Mouse (Mus musculus) gastrocnemius, postnatal 14 days (tissue): ENCODE data around the gene Obsl1. TPM values are rescaled to one million over a fixed set of nuclear protein-coding genes. Genes with fewer than 3 reads are reported as not detected.

Experiments used
- DNase-seq: peaks from one replicate; pipeline ENCODE4 v3.0.0; 2021; ENCODE audit warnings: mixed read lengths
- intact Hi-C: fragments of 180-260 bp; cut with DNase I; formaldehyde crosslinking; loops from one replicate; pipeline ENCODE4 v1.15.1; 2025; ENCODE audit warnings: low total_unique reads
- total RNA-seq, 2 experiments: library from RNA; stranded (reverse); gene quantifications; 2 replicates each; pipeline ENCODE4 v1.2.3; 2021

Obsl1 gene
- total RNA-seq, 2 experiments from 2014 or later = 65.6 to 69.5 TPM

GRCm38 (mm10) chr1:75492579-75493170 lies 13.6 kb downstream of the Obsl1 start:
- no peak for DNase-seq
- intact Hi-C loops = no loop called here

- DNase-seq = no peak
- intact Hi-C loops = no loop called here
Measured at GRCm38 (mm10) chr1:75490785-75491551, 15.3 kb downstream of the Obsl1 start.

DNA sequence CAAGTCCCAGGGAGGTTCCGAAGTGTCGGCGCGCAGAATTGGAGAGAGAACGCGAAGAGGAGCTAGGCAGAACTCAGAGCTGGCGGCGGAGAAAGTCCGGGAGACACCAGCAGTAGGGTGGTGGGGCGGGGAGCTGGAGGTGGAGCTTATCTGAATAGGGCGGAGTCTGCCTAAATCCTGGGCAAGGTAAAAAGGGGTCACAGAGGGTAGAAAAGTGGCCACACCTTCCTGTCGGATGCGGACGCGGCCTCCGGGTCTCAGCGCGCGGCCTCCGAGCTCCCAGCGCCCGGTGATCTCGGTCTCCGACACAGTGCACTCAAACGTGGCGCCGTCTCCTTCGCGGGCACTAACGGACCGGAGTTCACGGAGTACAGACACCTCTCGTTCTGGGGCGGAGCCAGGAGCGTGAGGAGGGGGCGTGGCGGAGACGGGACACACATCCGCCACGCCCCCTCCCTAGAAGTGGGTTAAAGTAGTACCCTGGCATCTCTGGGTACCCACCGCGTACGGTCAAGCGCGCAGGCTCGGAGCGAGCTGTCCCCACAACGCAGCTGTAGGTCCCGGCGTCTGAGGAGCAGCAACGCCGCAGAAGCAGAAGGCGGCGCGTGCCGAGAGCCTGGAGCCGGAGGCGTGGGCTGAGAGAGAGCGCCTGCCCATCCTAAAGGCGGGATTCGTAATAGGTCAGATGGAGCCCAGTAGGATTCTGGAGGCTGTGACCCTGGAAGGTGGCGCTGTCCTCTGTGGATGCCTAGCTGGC lies 18.7 kb downstream of the Obsl1 start:
- DNase-seq = peak; percentile 54
- intact Hi-C loops = loop anchor here (5.0 kb wide), 1 partner anchor 70 kb away; no protein-coding TSS in a partner anchor

DNA sequence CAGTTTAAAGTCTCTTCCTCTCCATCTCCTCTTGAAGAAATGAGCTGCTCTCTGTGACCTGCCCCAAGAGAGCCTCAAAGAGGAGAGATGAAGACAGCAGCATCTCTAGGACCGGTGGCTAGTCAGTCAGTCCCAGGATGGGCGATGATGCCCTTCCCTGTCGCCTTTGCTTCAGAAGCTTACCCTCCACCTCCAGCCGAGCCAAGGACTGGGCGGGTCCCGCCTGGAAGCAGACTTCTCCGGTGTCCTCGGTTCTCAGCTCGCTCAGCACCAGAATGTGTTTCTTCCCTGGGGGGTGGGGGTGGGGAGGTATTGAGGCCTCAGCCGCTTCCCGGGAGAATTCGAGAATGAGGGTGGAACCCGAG lies 19.2 kb downstream of the Obsl1 start:
- intact Hi-C loops = loop anchor here (5.0 kb wide), 1 partner anchor 70 kb away; no protein-coding TSS in a partner anchor
- no peak for DNase-seq

GRCm38 (mm10) chr1:75486561-75486960 lies 19.7 kb downstream of the Obsl1 start:
- intact Hi-C loops = loop anchor here (5.0 kb wide), 1 partner anchor 71 kb away; no protein-coding TSS in a partner anchor

GRCm38 (mm10) chr1:75480735-75481134 lies 25.5 kb downstream of the Obsl1 start:
- no peak for DNase-seq
- intact Hi-C loops = no loop called here

More at GRCm38 (mm10) chr1:75486561-75486960, 19.7 kb downstream of the Obsl1 start:
- no peak for DNase-seq

GRCm38 (mm10) chr1:75480036-75480435 lies 26.2 kb downstream of the Obsl1 start:
- intact Hi-C loops = no loop called here
- DNase-seq = no peak

DNA sequence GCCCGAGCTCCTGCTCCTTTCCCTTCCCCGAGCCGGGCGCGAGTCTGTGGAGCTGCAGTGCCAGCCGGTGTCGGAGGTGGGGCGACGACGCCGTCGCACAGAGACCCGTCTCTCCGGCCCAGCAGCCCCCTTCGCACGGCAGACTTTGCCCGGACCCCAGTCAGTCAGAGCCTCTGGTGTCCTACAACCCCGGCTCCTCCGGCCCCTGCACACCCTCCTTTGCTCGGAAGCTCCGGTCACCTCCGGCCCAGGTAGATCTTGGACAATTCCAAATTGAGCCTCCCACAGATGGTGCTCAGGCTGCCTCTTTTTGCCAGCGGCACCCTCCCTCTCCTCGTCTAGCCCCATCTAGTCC lies 26.6 kb downstream of the Obsl1 start:
- intact Hi-C loops = loop anchor here (5.0 kb wide), 1 partner anchor 118 kb away; no protein-coding TSS in a partner anchor
- no peak for DNase-seq

- intact Hi-C loops = loop anchor here (5.0 kb wide), 1 partner anchor 118 kb away; no protein-coding TSS in a partner anchor
- DNase-seq = peak; percentile 95
Measured at GRCm38 (mm10) chr1:75478916-75479634, 27.2 kb downstream of the Obsl1 start, which contains the start of the genes Chpf and Tmem198. Gene Chpf (minus strand): TSS chr1:75479307. Gene Tmem198 (plus strand): TSS chr1:75479532.

GRCm38 (mm10) chr1:75478497-75478896 lies 27.8 kb downstream of the Obsl1 start:
- intact Hi-C loops = loop anchor here (5.0 kb wide), 1 partner anchor 119 kb away; no protein-coding TSS in a partner anchor
- peak; percentile 61 for DNase-seq

DNA sequence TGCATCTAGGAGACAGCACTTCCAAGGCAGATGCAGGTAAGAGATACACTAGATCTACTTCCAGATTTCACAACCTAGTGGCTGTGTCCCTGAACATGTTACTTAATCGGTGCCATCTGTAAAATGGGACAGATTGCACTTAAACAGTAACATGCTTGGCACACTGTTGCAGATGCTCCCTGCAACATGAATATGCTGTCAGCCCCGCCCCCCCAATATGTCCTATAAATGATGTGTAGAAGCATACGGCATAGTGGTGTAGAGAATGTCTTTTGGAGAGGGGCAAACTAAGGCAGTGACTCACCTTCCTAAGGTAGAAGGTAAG lies 28.3 kb downstream of the Obsl1 start:
- intact Hi-C loops = loop anchor here (5.0 kb wide), 1 partner anchor 119 kb away; no protein-coding TSS in a partner anchor
- DNase-seq = no peak

- DNase-seq = peak; percentile 78
- intact Hi-C loops = loop anchor here (5.0 kb wide), 1 partner anchor 120 kb away; no protein-coding TSS in a partner anchor
Measured at GRCm38 (mm10) chr1:75477264-75477965, 28.8 kb downstream of the Obsl1 start.

- no peak for DNase-seq
- intact Hi-C loops = loop anchor here (5.0 kb wide), 1 partner anchor 121 kb away; no protein-coding TSS in a partner anchor
Measured at GRCm38 (mm10) chr1:75476441-75476840, 29.8 kb downstream of the Obsl1 start.

DNA sequence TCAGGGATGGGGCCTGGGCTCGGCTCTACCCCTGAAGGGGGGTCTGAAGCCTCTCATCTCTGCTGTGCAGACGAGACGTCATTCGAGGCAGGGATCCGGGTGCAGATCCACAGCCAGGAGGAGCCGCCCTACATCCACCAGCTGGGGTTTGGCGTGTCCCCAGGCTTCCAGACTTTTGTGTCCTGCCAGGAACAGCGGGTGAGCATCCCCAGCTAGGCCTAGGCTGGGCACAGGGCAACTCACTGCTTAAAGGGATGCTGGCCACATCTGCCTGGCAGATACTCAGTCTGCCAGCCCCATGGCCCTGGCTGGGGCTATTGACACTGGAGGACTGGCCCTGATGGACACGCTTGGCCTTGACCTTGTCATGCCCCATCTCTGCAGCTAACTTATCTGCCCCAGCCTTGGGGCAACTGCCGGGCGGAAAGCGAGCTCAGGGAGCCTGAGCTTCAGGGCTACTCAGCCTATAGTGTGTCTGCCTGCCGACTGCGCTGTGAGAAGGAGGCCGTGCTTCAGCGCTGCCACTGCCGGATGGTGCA lies 36.9 kb downstream of the Obsl1 start:
- intact Hi-C loops = loop anchor here (5.0 kb wide), 1 partner anchor 127 kb away; no protein-coding TSS in a partner anchor
- no peak for DNase-seq

DNA sequence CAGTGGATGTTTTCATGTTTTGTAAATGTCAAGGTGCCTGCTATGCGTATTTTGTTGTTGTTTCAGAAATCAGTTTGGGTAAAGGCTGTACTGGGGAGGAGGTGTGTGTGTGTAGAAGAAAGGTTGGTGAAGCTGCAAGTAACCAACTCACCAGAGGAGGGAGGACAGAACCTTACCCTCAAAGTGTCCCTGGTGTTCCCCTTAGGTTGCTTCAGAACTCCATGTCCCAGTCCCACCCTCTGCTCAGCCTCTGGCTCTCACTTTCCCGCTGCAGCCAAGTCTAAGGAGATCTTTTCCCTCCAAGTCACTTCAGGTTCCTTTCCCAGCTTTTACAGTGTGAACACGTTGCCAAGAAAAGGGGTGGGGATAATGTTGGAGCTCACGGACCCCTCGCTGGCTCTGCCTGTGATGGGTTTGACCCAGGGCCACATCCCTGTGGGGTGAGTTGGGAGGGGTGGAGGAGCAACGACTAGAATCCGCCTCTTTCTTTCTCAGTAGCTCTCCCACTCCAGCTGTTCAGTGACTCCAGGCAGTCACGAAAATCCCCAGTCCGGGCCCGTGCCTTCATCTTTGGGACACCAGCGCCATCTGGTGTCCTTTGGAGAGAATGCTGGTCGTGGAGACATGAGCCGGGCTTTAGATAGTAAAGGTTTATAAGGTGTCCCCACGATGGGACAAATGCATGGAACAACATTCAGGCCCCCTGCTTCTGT lies 38.9 kb downstream of the Obsl1 start:
- peak; percentile 79 for DNase-seq
- intact Hi-C loops = loop anchor here (2.0 to 5.0 kb wide), 2 partner anchors 23 to 125 kb away; no protein-coding TSS in a partner anchor

DNA sequence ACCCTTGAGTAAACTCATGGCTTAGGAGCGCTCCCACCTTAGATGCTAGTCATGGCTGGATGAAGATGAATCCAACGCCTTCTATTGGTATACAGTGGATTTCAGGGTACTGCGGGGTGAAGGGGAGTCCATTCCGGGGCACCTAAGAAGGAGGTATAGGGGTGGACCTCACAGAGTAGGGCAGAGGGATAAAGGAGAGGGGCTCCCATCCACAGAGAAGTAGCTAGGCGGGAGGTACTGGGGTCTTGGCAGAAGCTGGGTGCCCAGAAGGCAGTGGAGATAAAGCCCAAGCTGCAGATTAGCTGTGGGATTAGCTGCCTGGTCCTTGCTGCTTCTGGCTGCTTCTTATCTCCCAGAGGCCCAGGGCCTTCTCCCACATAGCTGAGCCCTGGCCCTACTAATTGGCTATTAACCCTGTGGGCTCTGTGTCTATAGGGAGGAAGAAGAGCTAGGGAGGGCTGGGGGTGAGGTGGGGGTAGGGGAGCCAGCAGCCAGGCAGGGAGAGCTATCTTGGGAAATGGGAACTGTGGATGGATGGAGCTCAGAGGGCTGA lies 42.5 kb downstream of the Obsl1 start:
- intact Hi-C loops = no loop called here
- no peak for DNase-seq

- intact Hi-C loops = no loop called here
- DNase-seq = no peak
Measured at GRCm38 (mm10) chr1:75462636-75463035, 43.6 kb downstream of the Obsl1 start.
